Mouse (Mus musculus) CH12.LX (cell line): ENCODE results near the gene Plpp3. TPM values are rescaled to one million over a fixed set of nuclear protein-coding genes. Genes with fewer than 3 reads are reported as not detected.

Source experiments
- DNase-seq: peaks from one replicate; pipeline ENCODE4 v3.0.0-alpha.2; 2013; ENCODE audit errors: extremely low read depth
- H3K27ac ChIP-seq: 2 replicates; pipeline ENCODE4 v1.5.1; 2012; ENCODE audit warnings: low read depth, mild to moderate bottlenecking, control low read depth, moderate library complexity; ENCODE audit not compliant: insufficient read depth
- H3K27me3 ChIP-seq: replicated peaks from 2 replicates; pipeline ENCODE3; 2012; ENCODE audit warnings: inconsistent platforms
- H3K36me3 ChIP-seq, 2 experiments: replicated peaks in 1 of 2; 2 replicates each; pipeline versions ENCODE3 to v1.6.1; 2012; ENCODE audit warnings: inconsistent platforms in 1 of 2, low read length in 1 of 2, mild to moderate bottlenecking in 1 of 2, mixed read lengths in 1 of 2, moderate library complexity in 1 of 2; ENCODE audit not compliant: control insufficient read depth in 1 of 2, insufficient read depth in 1 of 2
- H3K4me1 ChIP-seq, 2 experiments: 2 replicates each; pipeline ENCODE4 v1.6.1; 2012; ENCODE audit warnings: inconsistent platforms in 1 of 2, moderate library complexity in 1 of 2; ENCODE audit not compliant: insufficient read depth in 2 of 2, control insufficient read depth in 1 of 2
- H3K4me2 ChIP-seq: 2 replicates; pipeline ENCODE4 v1.6.1; 2012; ENCODE audit warnings: low read depth, mild to moderate bottlenecking, control low read depth; ENCODE audit not compliant: poor library complexity, insufficient read depth, severe bottlenecking
- H3K4me3 ChIP-seq, 3 experiments: fragments of 150-350 bp in 1 of 3; sonication (generic) in 1 of 3; replicated peaks in 1 of 3; 2 replicates each; pipeline versions ENCODE3 to v1.5.1; 2011 to 2012; ENCODE audit warnings: low read depth in 2 of 3, low read length in 2 of 3, mild to moderate bottlenecking in 2 of 3, moderate library complexity in 2 of 3, control low read depth in 1 of 3, improper control_type of control experiment in 1 of 3, inconsistent platforms in 1 of 3, mixed read lengths in 1 of 3; ENCODE audit not compliant: poor library complexity in 1 of 3
- H3K79me2 ChIP-seq: replicated peaks from 2 replicates; pipeline ENCODE4 v1.6.1; 2012; ENCODE audit warnings: mild to moderate bottlenecking, moderate library complexity; ENCODE audit not compliant: control insufficient read depth, poor library complexity, insufficient read depth, severe bottlenecking; ENCODE audit errors: extremely low read depth
- H3K9ac ChIP-seq: 2 replicates; pipeline ENCODE4 v1.6.1; 2012; ENCODE audit warnings: low read depth, mild to moderate bottlenecking, control low read depth, moderate library complexity; ENCODE audit not compliant: insufficient read depth
- H3K9me3 ChIP-seq: replicated peaks from 2 replicates; pipeline ENCODE3; 2012; ENCODE audit warnings: low read length, inconsistent platforms, mixed read lengths
- BHLHE40 ChIP-seq: IDR thresholded peaks from 2 replicates; pipeline ENCODE4 v1.6.1; 2011; ENCODE audit warnings: mild to moderate bottlenecking, low read depth, low read length, improper control_type of control experiment
- CHD1 ChIP-seq: IDR thresholded peaks from 2 replicates; pipeline ENCODE4 v1.6.1; 2012; ENCODE audit warnings: low read depth, low read length, improper control_type of control experiment, inconsistent platforms
- CTCF ChIP-seq, 2 experiments: IDR thresholded peaks in 1 of 2; conservative IDR thresholded peaks in 1 of 2; 2 replicates each; pipeline ENCODE4 v1.5.1; 2011 to 2012; ENCODE audit warnings: low read depth in 2 of 2, low read length in 2 of 2, improper control_type of control experiment in 1 of 2, inconsistent platforms in 1 of 2, mild to moderate bottlenecking in 1 of 2, moderate library complexity in 1 of 2
- E2F4 ChIP-seq: IDR thresholded peaks from 2 replicates; pipeline ENCODE4 v1.6.1; 2011; ENCODE audit warnings: low read depth, low read length, improper control_type of control experiment; ENCODE audit not compliant: insufficient replicate concordance
- ELF1 ChIP-seq: IDR thresholded peaks from 2 replicates; pipeline ENCODE4 v1.6.1; 2014; ENCODE audit warnings: low read depth, mild to moderate bottlenecking, inconsistent platforms, low read length, improper control_type of control experiment
- EP300 ChIP-seq: IDR thresholded peaks from 2 replicates; pipeline ENCODE4 v1.6.1; 2011; ENCODE audit warnings: low read length, improper control_type of control experiment
- ETS1 ChIP-seq: conservative IDR thresholded peaks from 2 replicates; pipeline ENCODE4 v1.6.1; 2012; ENCODE audit warnings: low read depth, mild to moderate bottlenecking, inconsistent platforms, low read length, improper control_type of control experiment, moderate library complexity
- GABPA ChIP-seq: IDR thresholded peaks from 2 replicates; pipeline ENCODE4 v1.6.1; 2012; ENCODE audit warnings: low read depth, low read length, improper control_type of control experiment, inconsistent platforms; ENCODE audit not compliant: insufficient replicate concordance
- JUN ChIP-seq: IDR thresholded peaks from 2 replicates; pipeline ENCODE4 v1.6.1; 2011; ENCODE audit warnings: low read depth, mild to moderate bottlenecking, low read length, improper control_type of control experiment, moderate library complexity; ENCODE audit not compliant: insufficient read depth
- JUND ChIP-seq: conservative IDR thresholded peaks from 2 replicates; pipeline ENCODE4 v1.6.1; 2011; ENCODE audit warnings: low read depth, low read length, improper control_type of control experiment
- KAT2A ChIP-seq: IDR thresholded peaks from 2 replicates; pipeline ENCODE4 v1.6.1; 2012; ENCODE audit warnings: low read length, improper control_type of control experiment, inconsistent platforms; ENCODE audit not compliant: insufficient replicate concordance
- MAFK ChIP-seq: IDR thresholded peaks from 2 replicates; pipeline ENCODE4 v1.6.1; 2011; ENCODE audit warnings: low read length, improper control_type of control experiment; ENCODE audit not compliant: insufficient replicate concordance
- MAX ChIP-seq: IDR thresholded peaks from 2 replicates; pipeline ENCODE4 v1.6.1; 2011; ENCODE audit warnings: low read length, improper control_type of control experiment
- MAZ ChIP-seq: IDR thresholded peaks from 2 replicates; pipeline ENCODE4 v1.6.1; 2012; ENCODE audit warnings: low read depth, mild to moderate bottlenecking, inconsistent platforms, low read length, improper control_type of control experiment, moderate library complexity
- NELFE ChIP-seq: IDR thresholded peaks from 2 replicates; pipeline ENCODE4 v1.6.1; 2011; ENCODE audit warnings: low read depth, low read length, improper control_type of control experiment
- PAX5 ChIP-seq: IDR thresholded peaks from 2 replicates; pipeline ENCODE4 v1.6.1; 2012; ENCODE audit warnings: low read length, inconsistent platforms, mixed read lengths
- POLR2A ChIP-seq: IDR thresholded peaks from 2 replicates; pipeline ENCODE4 v1.6.1; 2011; ENCODE audit warnings: low read depth, mild to moderate bottlenecking, improper control_type of control experiment, low read length
- POLR2AphosphoS2 ChIP-seq: IDR thresholded peaks from 2 replicates; pipeline ENCODE4 v1.6.1; 2011; ENCODE audit warnings: low read depth, low read length, improper control_type of control experiment
- RAD21 ChIP-seq: IDR thresholded peaks from 2 replicates; pipeline ENCODE4 v1.6.1; 2011; ENCODE audit warnings: low read depth, mild to moderate bottlenecking, low read length, improper control_type of control experiment, moderate library complexity
- RCOR1 ChIP-seq: conservative IDR thresholded peaks from 2 replicates; pipeline ENCODE4 v1.6.1; 2012; ENCODE audit warnings: low read depth, mild to moderate bottlenecking, inconsistent platforms, low read length, improper control_type of control experiment
- SIN3A ChIP-seq: IDR thresholded peaks from 2 replicates; pipeline ENCODE4 v1.6.1; 2012; ENCODE audit warnings: low read length, improper control_type of control experiment, inconsistent platforms
- SMC3 ChIP-seq: IDR thresholded peaks from 2 replicates; pipeline ENCODE4 v1.6.1; 2011; ENCODE audit warnings: low read depth, low read length, improper control_type of control experiment
- TBP ChIP-seq: conservative IDR thresholded peaks from 2 replicates; pipeline ENCODE4 v1.6.1; 2011; ENCODE audit warnings: low read depth, low read length, improper control_type of control experiment
- UBTF ChIP-seq: IDR thresholded peaks from 2 replicates; pipeline ENCODE4 v1.6.1; 2012; ENCODE audit warnings: low read depth, mild to moderate bottlenecking, inconsistent platforms, low read length, improper control_type of control experiment, moderate library complexity
- USF1 ChIP-seq: IDR thresholded peaks from 2 replicates; pipeline ENCODE4 v1.6.1; 2014; ENCODE audit warnings: low read depth, mild to moderate bottlenecking, inconsistent platforms, low read length, improper control_type of control experiment
- ZC3H11A ChIP-seq: IDR thresholded peaks from 2 replicates; pipeline ENCODE4 v1.6.1; 2012; ENCODE audit warnings: low read depth, mild to moderate bottlenecking, inconsistent platforms, low read length, improper control_type of control experiment
- ZMIZ1 ChIP-seq: IDR thresholded peaks from 2 replicates; pipeline ENCODE4 v1.6.1; 2012; ENCODE audit warnings: low read depth, mild to moderate bottlenecking, inconsistent platforms, low read length, improper control_type of control experiment
- ZNF384 ChIP-seq: IDR thresholded peaks from 2 replicates; pipeline ENCODE4 v1.6.1; 2012; ENCODE audit warnings: low read depth, low read length, improper control_type of control experiment, inconsistent platforms
- dilution Hi-C: fragments of 300-500 bp; cut with MboI; formaldehyde crosslinking; loops from 2 replicates; pipeline ENCODE4 v1.14.3; 2020; ENCODE audit warnings: low sequenced_read_pairs; ENCODE audit not compliant: extremely low pct_unique_long_range_greater_than_20kb, extremely low pct_ligation_motif_present
- in situ Hi-C: fragments of 300-500 bp; cut with MboI; formaldehyde crosslinking; loops from 3 replicates; pipeline ENCODE4 v1.14.3; 2019; ENCODE audit warnings: low sequenced_read_pairs, low pct_ligation_motif_present, low pct_unique_long_range_greater_than_20kb, mixed read lengths
- polyA plus RNA-seq: library from polyadenylated mRNA; unstranded; fragments of >175 nt; gene quantifications from 2 replicates; pipeline ENCODE4 v1.2.1, GENCODE M21; 2012; ENCODE audit warnings: low read depth; ENCODE audit not compliant: insufficient read length
- total RNA-seq, 2 experiments: library from RNA; depleted of rRNA; stranded (reverse); fragments of 300-350 nt in 1 of 2; fragments of >200 nt in 1 of 2; gene quantifications; 2 replicates each; pipeline ENCODE4 v1.2.3; 2012 to 2014

Gene Plpp3
- total and polyA plus RNA-seq, 3 experiments = 0.34 to 1.6 (median 1.2) TPM

- H3K27me3 ChIP-seq = no peaks in the 10 kb centered on the region
- no peak overlapping the region for H3K9ac ChIP-seq
- no peaks in the 10 kb centered on the region for H3K36me3 ChIP-seq
- no peak overlapping the region for H3K27ac ChIP-seq
- dilution Hi-C loops = no loop called here
- no peaks in the 10 kb centered on the region for H3K79me2 ChIP-seq
- in situ Hi-C loops = loop anchor here (10.0 kb wide), 1 partner anchor 86 kb away; no protein-coding TSS in a partner anchor
- no peak for TF ChIP-seq MAZ
- no peak for TF ChIP-seq JUN
- no peak for TF ChIP-seq NELFE
- TF ChIP-seq JUND = no peak
- TF ChIP-seq CTCF (conservative IDR thresholded peaks at IDR 0.05 in 1 of 2, IDR thresholded peaks at IDR 0.05 in 1 of 2; ENCODE audit: low read depth in 2 of 2, low read length in 2 of 2) = no peak
- TF ChIP-seq SIN3A = no peak
- TF ChIP-seq SMC3 = no peak
- TF ChIP-seq MAX = no peak
- no peak for TF ChIP-seq KAT2A
- TF ChIP-seq PAX5 = no peak
- TF ChIP-seq EP300 = no peak
- no peak for TF ChIP-seq RCOR1
- TF ChIP-seq ELF1 = no peak
- no peak for TF ChIP-seq BHLHE40
- TF ChIP-seq USF1 = no peak
- no peak for TF ChIP-seq POLR2AphosphoS2
- no peak for TF ChIP-seq UBTF
- TF ChIP-seq POLR2A = no peak
- no peak for TF ChIP-seq MAFK
- TF ChIP-seq E2F4 = no peak
- no peak overlapping the region for H3K4me3 ChIP-seq
- no peak overlapping the region for H3K4me2 ChIP-seq
- no peaks in the 10 kb centered on the region for H3K9me3 ChIP-seq
- H3K4me1 ChIP-seq = no peaks in the 10 kb centered on the region
- DNase-seq = no peak
These were observed 36.1 kb upstream of the Plpp3 start for GRCm38 (mm10) chr4:105121081-105121480.

GRCm38 (mm10) chr4:105122429-105122828, 34.7 kb upstream of the Plpp3 start:
- DNase-seq = peak; percentile 56
- in situ Hi-C loops = loop anchor here (10.0 kb wide), 1 partner anchor 88 kb away; no protein-coding TSS in a partner anchor

More at GRCm38 (mm10) chr4:105122429-105122828, 34.7 kb upstream of the Plpp3 start:
- no peaks in the 10 kb centered on the region for H3K27me3 ChIP-seq
- TF ChIP-seq CTCF (conservative IDR thresholded peaks at IDR 0.05 in 1 of 2, IDR thresholded peaks at IDR 0.05 in 1 of 2; ENCODE audit: low read depth in 2 of 2, low read length in 2 of 2) = peak; percentile 16 to 77; a peak in 2 of 4 replicates
- no peak for TF ChIP-seq ZMIZ1
- no peak for TF ChIP-seq MAFK
- no peak for TF ChIP-seq JUN
- no peak for TF ChIP-seq GABPA
- TF ChIP-seq BHLHE40 = peak; percentile 53; the same call in 1 of the 2 replicates
- TF ChIP-seq ZC3H11A = peak; percentile 18; the same call in 1 of the 2 replicates
- peak; percentile 78 for TF ChIP-seq SMC3
- TF ChIP-seq ETS1 = no peak
- TF ChIP-seq ZNF384 = no peak
- no peak for TF ChIP-seq E2F4
- no peak for TF ChIP-seq PAX5
- no peak for TF ChIP-seq ELF1
- TF ChIP-seq CHD1 = no peak
- TF ChIP-seq RAD21 = peak; percentile 62
- TF ChIP-seq TBP = no peak
- no peak for TF ChIP-seq POLR2A
- H3K4me3 ChIP-seq = no peak overlapping the region
- H3K36me3 ChIP-seq = no peaks in the 10 kb centered on the region
- H3K4me1 ChIP-seq = no peaks in the 10 kb centered on the region
- H3K79me2 ChIP-seq = no peaks in the 10 kb centered on the region
- H3K9me3 ChIP-seq = no peaks in the 10 kb centered on the region
- dilution Hi-C loops = no loop called here
- no peak overlapping the region for H3K9ac ChIP-seq
- no peak overlapping the region for H3K27ac ChIP-seq
- H3K4me2 ChIP-seq = no peak overlapping the region
